Mouse (Mus musculus) T-helper 17 cell (primary cell): Measurements from ENCODE around the gene Chst14.

Source experiments
- in situ Hi-C, 2 experiments: fragments of 300-600 bp; cut with MboI, MseI; formaldehyde crosslinking; loops; 1 replicate in 1 of 2; 2 replicates in 1 of 2; pipeline ENCODE4 v1.15.1; 2025; ENCODE audit warnings: high pct_unique_total_duplicates in 2 of 2

Gene Chst14

DNA sequence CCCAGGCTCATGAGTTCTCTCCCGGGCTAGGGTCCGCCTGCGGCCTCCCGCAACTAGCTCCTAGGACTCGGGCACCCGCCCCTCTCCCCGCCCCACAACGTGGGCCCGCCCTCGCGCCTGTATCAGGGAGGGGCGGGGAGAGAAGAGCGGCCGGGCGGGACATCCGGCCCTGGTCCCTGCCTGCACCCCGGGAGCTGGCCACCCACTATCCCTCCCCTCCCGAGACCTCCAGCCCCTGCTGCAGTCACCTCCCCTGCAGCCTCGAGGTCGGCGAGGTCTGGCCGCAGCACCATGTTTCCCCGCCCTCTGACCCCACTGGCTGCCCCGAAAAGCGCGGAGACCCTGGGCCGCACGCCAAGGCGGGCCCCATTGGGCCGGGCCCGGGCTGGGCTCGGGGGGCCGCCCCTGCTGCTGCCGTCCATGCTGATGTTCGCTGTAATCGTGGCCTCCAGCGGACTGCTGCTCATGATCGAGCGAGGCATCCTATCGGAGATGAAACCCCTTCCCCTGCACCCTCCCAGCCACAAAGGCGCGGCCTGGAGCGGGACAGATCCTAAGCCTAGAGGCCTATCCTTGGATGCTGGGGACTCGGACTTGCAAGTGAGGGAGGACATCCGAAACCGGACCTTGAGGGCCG, at the start of gene Chst14:
Gene Chst14, plus strand, starts transcription at position 136 of the 637 bp plus-strand sequence.
- in situ Hi-C loops = no loop called here

DNA sequence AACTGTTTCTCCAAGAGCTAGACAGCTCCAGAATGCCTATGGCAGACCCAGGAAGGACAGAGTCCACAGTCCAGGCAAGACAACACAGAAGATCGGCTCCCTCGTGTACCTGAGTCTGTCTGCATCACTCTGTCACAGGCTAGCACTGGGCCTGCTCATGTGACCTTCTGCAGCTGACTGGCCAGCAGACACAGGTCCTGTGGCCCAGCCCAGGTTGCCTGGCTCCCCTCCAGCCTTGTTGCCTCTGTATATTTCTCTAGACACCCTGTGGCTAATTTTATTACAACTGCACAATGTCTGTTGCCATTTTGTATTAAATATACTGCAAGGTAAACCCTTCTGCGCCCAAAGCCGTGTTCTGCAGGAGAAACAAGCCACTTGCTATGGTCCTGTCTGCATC, 45.3 kb upstream of the Chst14 start:
- in situ Hi-C loops = loop anchor here in 1 of 2 experiments (5.0 kb wide), 2 partner anchors 89 to 164 kb away; no protein-coding TSS in a partner anchor

GRCm38 (mm10) chr2:118881956-118882355, 44.3 kb upstream of the Chst14 start:
- in situ Hi-C loops = loop anchor here in 1 of 2 experiments (5.0 kb wide), 2 partner anchors 90 to 165 kb away; no protein-coding TSS in a partner anchor

GRCm38 (mm10) chr2:118882840-118883679, 43.2 kb upstream of the Chst14 start:
- in situ Hi-C loops = loop anchor here in 1 of 2 experiments (5.0 kb wide), 2 partner anchors 91 to 166 kb away; no protein-coding TSS in a partner anchor

- in situ Hi-C loops = no loop called here
Measured at GRCm38 (mm10) chr2:118887440-118887839, 38.9 kb upstream of the Chst14 start.

GRCm38 (mm10) chr2:118887845-118888548, 38.3 kb upstream of the Chst14 start:
- in situ Hi-C loops = no loop called here

DNA sequence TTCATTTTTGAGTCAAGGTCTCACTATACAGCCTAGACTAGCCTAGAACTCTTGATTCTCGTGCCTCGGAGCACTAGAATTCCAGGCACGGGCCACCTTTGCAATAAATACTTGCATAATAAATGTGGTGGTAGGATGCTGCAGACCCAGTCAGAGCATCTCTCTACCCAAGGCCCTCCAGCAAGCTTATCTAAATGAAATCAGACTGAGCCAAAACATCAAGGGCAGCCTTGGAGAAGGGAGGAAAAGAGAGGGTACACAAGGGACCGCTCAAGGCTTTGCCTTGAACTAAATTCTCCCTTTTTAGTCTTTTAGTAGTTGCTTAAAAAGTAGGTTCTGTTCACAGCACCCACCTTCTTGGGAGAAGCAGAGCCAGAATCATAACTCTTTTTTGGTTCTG, 35.1 kb upstream of the Chst14 start:
- in situ Hi-C loops = no loop called here

DNA sequence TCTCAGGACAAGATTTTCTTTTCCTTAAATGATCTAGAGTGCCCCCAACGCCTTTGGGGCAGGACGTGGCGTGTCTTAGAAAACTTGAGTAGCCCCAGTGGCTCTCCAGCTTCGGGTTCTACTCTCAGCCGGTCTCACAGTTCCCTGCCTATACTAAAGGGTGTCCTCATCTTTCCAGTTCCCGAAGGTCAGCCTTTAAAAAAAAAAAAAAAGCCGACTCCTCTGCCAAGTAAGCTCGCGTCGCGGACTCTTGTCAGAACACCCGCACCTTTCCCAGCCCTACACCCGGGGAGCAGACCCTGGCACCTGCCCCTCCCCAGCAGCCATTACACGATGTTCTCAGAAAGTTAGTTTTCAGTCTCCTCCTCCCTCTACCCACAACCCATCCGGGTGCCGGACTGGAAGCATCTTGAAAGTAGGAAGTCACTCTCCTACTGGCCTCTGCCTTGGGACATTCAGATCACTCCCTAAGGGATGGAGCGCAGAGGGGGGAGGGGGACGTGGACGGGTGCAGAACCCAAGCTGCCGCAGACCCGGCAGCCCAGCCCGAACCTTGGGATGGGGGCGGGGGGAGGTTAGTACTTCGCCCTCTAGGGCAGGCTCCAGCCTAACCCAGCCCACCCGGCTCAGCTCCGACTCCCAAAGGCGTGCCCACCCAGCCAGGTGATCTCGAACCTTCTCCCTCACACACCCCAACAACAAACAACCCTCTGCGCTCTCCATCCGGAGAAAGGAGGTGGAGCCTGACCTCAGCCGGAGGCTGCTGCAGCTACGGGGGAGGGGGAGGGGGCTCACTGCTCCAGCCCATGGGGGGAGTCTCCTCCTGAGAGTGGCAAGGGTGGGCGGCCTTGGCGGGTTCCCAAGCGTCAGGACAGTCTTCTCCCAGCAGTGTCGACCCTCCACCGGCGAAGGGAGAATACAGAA, 30.0 kb upstream of the Chst14 start:
- in situ Hi-C loops = no loop called here

GRCm38 (mm10) chr2:118896914-118897291, 29.4 kb upstream of the Chst14 start:
- in situ Hi-C loops = no loop called here

DNA sequence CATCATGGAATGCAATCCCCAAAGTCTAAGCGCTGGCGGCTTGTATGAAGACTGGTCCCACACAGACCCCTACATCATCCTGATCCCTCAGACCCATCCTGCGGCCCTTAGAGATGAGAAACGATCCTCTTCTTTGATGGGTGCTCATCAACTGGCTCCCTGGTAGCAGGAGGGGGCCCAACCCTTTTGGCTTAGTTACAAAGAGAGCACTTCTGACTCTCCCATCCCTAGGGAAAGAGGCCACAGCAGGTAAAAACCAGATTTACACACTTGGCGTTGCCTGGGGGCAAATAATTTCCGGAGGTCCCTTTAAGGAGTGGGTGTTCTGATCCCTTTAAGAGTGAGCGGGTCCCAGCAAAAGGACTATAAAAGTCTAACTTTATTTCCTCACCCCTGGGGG, 28.9 kb upstream of the Chst14 start:
- in situ Hi-C loops = no loop called here

- in situ Hi-C loops = no loop called here
Measured at GRCm38 (mm10) chr2:118897808-118898207, 28.5 kb upstream of the Chst14 start.

GRCm38 (mm10) chr2:118898771-118899170, 27.5 kb upstream of the Chst14 start:
- in situ Hi-C loops = no loop called here

DNA sequence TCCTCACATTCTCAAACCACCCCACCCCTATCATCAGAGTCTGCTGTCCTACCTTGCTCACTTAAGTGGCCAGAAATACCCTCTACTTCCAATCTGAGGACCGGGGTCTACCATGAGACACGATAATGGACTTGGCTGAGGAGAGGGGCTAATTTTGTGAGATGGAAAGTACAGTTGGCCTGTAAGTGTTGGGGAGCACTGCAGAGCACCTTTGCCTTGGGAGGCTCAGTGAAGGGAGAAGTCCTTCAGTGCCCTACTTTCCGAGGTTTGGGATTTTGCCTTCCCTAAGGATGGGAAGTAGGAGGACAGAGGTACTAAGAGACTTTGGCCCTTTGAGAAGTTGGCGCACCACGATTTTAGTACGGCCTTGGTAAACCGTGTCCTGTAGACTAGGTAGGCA, 27.0 kb upstream of the Chst14 start:
- in situ Hi-C loops = no loop called here

DNA sequence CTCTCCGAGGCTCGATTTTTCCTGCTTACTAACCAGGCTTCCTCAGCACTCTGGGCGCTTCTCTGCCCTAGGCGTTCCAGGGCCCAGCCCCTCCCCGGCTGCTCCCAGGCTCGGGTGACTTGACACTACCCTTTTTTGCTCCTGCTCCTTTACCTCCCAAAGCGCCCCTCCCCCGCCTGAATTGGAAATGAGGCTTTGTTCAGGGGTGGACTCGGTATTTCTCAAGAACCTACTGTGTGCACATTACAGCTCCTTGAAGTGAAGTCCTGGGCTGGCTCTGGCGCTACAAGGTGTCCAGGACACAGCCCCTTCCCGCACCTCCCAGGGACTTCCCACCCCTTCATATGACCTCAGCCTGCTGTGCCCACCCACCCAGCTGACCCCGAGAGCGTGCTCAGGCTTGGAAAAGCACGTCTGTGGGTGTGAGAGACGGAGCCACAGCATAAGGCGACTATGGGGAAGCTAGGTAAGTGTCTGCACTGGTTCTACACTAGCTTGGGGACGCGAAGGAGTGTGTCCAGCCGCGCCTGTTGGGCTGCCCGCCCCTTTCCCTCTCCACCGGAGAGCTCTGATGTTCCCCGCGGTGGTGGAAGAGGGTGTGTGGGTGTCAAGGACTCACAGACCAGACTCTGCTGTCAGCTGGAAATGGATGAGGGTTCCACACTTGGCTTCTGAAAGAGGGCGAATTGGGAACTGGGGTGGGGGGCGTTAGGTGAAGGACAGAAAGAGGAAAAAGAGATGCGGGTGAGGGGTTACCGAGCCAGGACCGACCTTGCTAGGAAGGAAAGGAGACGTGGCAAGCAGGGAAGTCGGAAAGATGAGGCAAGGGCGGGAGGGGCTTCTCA, 26.1 kb upstream of the Chst14 start, which contains the start of gene Bahd1:
Gene Bahd1, plus strand, starts transcription at position 397 of the 845 bp plus-strand sequence.
- in situ Hi-C loops = no loop called here

DNA sequence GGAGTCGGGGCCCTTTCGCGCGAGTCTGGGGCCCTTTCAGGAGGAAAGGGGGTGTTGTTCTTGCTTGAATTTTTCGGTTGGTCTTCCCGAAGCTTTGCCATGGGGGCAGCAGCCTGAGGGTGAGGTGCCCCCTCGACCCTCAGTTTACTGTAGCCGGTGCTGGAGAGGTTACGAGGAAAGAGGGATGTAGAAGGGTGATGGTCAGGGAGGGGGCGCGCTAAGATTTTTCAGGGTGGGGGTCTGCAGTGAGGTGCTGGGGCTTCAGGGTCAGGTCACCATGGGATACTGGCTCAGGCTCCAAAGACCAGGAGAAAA, 25.5 kb upstream of the Chst14 start:
- in situ Hi-C loops = no loop called here

- in situ Hi-C loops = no loop called here
Measured at GRCm38 (mm10) chr2:118901175-118902031, 24.9 kb upstream of the Chst14 start.

DNA sequence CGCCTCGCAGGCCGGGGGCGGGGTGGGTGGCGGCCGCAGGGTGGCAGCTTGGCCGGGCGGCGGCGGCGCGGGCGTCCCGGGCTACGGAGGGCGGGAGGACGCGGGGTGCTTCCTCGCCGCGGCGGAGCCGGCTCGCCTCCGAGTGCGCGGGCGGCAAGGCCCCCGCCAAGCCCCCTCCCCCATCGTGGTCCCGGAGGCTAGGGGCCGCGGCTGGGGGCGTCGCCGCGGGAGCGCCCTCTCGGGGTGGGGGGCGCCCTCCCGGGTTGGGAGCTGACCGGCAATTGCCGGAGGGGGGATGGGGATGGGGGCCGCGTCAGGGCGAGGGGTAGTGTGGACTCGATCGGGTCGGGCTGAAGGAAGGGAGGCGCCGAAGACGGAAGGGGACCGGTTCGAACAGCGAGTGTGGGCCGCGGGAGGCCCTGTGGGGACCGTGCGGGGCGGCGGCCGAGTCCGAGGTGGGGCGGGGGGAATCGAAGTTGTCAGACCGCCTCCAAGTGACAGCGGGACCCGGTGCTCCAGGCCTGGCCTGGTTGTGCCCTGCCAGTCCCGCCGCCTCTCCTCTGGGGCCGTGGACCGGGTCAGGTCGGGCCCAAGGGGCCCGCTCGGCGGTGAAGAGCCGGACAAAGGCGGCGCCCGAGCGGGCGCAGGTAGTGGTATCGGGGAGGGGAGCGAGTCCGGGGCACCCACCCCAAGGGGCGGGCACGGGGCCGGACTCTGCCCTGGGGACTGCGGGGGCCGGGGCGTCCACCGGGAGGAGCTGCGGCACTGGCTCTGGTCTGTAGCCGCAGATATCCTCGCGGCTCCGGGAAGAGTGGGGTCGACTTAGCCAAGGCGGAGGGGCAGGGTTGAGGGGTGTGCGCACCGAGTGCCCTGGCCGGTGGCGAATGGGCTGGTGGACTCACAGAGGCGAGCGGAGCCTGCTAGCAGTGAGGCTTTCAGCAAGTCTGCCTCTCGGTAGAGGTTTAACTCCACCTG, 24.0 kb upstream of the Chst14 start:
- in situ Hi-C loops = no loop called here

DNA sequence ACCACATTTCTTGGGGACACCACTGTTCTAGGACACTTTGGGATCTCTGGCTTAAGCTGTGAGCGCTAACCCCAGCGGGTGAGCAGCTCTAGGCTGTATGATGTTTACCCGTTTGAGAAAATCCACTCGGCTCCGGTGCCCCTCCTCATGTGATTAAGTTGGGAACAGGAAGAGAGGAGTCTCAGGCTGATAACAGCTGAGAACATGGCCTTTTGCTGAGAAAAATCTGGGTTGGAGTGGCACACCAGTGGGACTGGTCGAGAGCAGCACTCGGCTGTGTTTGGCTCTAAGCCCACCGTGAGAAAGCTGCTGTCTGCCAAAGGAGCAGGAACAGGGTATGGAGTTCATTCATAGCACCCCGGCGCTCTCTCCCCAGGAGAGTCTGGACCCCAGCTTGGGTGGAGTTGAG, 23.0 kb upstream of the Chst14 start:
- in situ Hi-C loops = no loop called here
